Mouse (Mus musculus): Measurements from ENCODE around the gene Parp1.
A peak's percentile ranks its signal among the peaks of the same experiment; 100 is the strongest.

Parp1 gene

GRCm38 (mm10) chr1:180639416-180640401 lies 71.0 kb downstream of the Parp1 start:
- peak; percentile 11 for DNase-seq

- DNase-seq = peak; percentile 53
Observed at GRCm38 (mm10) chr1:180640605-180641125, 71.9 kb downstream of the Parp1 start.

- DNase-seq = peak; percentile 94
Observed at GRCm38 (mm10) chr1:180641137-180641517, 72.4 kb downstream of the Parp1 start, which contains the start of gene Lin9. Gene Lin9, plus strand, starts transcription at chr1:180641150.

- no peak for DNase-seq
Observed at GRCm38 (mm10) chr1:180641518-180642227, 72.9 kb downstream of the Parp1 start.

GRCm38 (mm10) chr1:180642228-180642564 lies 73.5 kb downstream of the Parp1 start:
- DNase-seq = no peak
